Mouse (Mus musculus) lung, adult 2 months (tissue): ENCODE results near the gene Musk.

Source experiments
- CTCF ChIP-seq: fragments of 200-500 bp; IDR thresholded peaks from 2 replicates; pipeline ENCODE4 v1.5.1; 2011; ENCODE audit warnings: mild to moderate bottlenecking, low read length, control low read depth; ENCODE audit not compliant: insufficient read depth
- POLR2A ChIP-seq: fragments of 200-500 bp; IDR thresholded peaks from 2 replicates; pipeline ENCODE4 v1.6.1; 2011; ENCODE audit warnings: low read depth, mild to moderate bottlenecking, control low read depth, low read length, borderline replicate concordance; ENCODE audit errors: extremely low read depth

DNA sequence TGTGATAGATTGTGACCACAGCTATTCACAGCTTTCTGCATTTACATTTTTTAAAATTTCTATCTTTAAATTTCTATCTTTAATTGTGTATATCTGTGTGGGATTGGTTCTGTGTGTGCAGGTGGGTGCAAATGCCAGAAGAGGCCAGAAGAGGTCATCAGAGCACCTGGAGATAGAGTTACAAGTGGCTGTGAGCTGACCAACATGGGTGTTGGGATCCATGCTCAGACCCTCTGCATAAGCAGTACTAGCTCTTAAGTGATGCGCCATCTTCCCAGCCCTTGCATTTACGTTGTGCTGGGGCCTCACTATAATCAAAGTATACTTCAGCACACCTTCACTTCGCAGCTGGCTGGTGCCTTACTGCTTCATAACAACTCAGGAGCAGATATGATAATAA lies 129.8 kb downstream of the Musk start:
- TF ChIP-seq CTCF (no peak), POLR2A (no peak)
